Mouse (Mus musculus): ENCODE results near the gene Wdr37. TPM values are rescaled to one million over a fixed set of nuclear protein-coding genes. Genes with fewer than 3 reads are reported as not detected.

The Wdr37 gene
- polyA plus RNA-seq, 1 experiment, result 62.4 TPM

- Histone ChIP-seq H3K27ac (ENCODE audit: insufficient read depth, low read length) (no peak overlapping the region), H3K4me1 (ENCODE audit: control insufficient read depth, insufficient read depth, low read length) (no peaks in the 10 kb centered on the region), H3K27me3 (ENCODE audit: control insufficient read depth, insufficient read depth, low read length) (no peaks in the 10 kb centered on the region), H3K4me3 (replicated peaks; ENCODE audit: insufficient read depth, low read depth, low read length) (no peak overlapping the region)
- WGBS, result 26% methylated on average over 3 of the region's 3 CpGs
- TF ChIP-seq POLR2A (IDR thresholded peaks at IDR 0.05; ENCODE audit: borderline replicate concordance, insufficient read depth, low read length) (no peak), CTCF (IDR thresholded peaks at IDR 0.05; ENCODE audit: borderline replicate concordance, insufficient read depth, low read depth, low read length) (no peak)
- DNase-seq, result no peak
Measured at GRCm38 (mm10) chr13:8838394-8838793, 33.3 kb downstream of the Wdr37 start.

- WGBS, result 96% methylated on average over 5 of the region's 5 CpGs
- H3K4me1 ChIP-seq (ENCODE audit: control insufficient read depth, insufficient read depth, low read length), result no peaks in the 10 kb centered on the region
- no peak for TF ChIP-seq POLR2A (IDR thresholded peaks at IDR 0.05; ENCODE audit: borderline replicate concordance, insufficient read depth, low read length)
- TF ChIP-seq CTCF (IDR thresholded peaks at IDR 0.05; ENCODE audit: borderline replicate concordance, insufficient read depth, low read depth, low read length), result no peak
- H3K27ac ChIP-seq (ENCODE audit: insufficient read depth, low read length), result no peak overlapping the region
- DNase-seq, result no peak
- no peak overlapping the region for H3K4me3 ChIP-seq (replicated peaks; ENCODE audit: insufficient read depth, low read depth, low read length)
- no peaks in the 10 kb centered on the region for H3K27me3 ChIP-seq (ENCODE audit: control insufficient read depth, insufficient read depth, low read length)
Measured at GRCm38 (mm10) chr13:8834573-8834972, 37.1 kb downstream of the Wdr37 start.

- 78% methylated on average over 7 of the region's 7 CpGs for WGBS
- no peak for TF ChIP-seq POLR2A (IDR thresholded peaks at IDR 0.05; ENCODE audit: borderline replicate concordance, insufficient read depth, low read length)
- Histone ChIP-seq H3K27me3 (ENCODE audit: control insufficient read depth, insufficient read depth, low read length) (no peaks in the 10 kb centered on the region), H3K27ac (ENCODE audit: insufficient read depth, low read length) (no peak overlapping the region), H3K4me1 (ENCODE audit: control insufficient read depth, insufficient read depth, low read length) (no peaks in the 10 kb centered on the region), H3K4me3 (replicated peaks; ENCODE audit: insufficient read depth, low read depth, low read length) (no peak overlapping the region)
- DNase-seq, result no peak
Measured at GRCm38 (mm10) chr13:8831546-8832251, 40.0 kb downstream of the Wdr37 start.

- TF ChIP-seq CTCF (IDR thresholded peaks at IDR 0.05; ENCODE audit: borderline replicate concordance, insufficient read depth, low read depth, low read length) (no peak), POLR2A (IDR thresholded peaks at IDR 0.05; ENCODE audit: borderline replicate concordance, insufficient read depth, low read length) (no peak)
- Histone ChIP-seq H3K4me3 (replicated peaks; ENCODE audit: insufficient read depth, low read depth, low read length) (no peak overlapping the region), H3K4me1 (ENCODE audit: control insufficient read depth, insufficient read depth, low read length) (no peaks in the 10 kb centered on the region), H3K27me3 (ENCODE audit: control insufficient read depth, insufficient read depth, low read length) (no peaks in the 10 kb centered on the region), H3K27ac (ENCODE audit: insufficient read depth, low read length) (no peak overlapping the region)
- no peak for DNase-seq
Measured at GRCm38 (mm10) chr13:8830696-8831095, 41.0 kb downstream of the Wdr37 start.

GRCm38 (mm10) chr13:8829784-8830183 lies 41.9 kb downstream of the Wdr37 start:
- 14% methylated on average over 5 of the region's 5 CpGs for WGBS
- no peak overlapping the region for H3K27ac ChIP-seq (ENCODE audit: insufficient read depth, low read length)
- no peak overlapping the region for H3K4me3 ChIP-seq (replicated peaks; ENCODE audit: insufficient read depth, low read depth, low read length)
- TF ChIP-seq CTCF (IDR thresholded peaks at IDR 0.05; ENCODE audit: borderline replicate concordance, insufficient read depth, low read depth, low read length) (no peak), POLR2A (IDR thresholded peaks at IDR 0.05; ENCODE audit: borderline replicate concordance, insufficient read depth, low read length) (no peak)
- DNase-seq, result peak in 1 of 2 experiments; percentile 27
- H3K4me1 ChIP-seq (ENCODE audit: control insufficient read depth, insufficient read depth, low read length), result no peaks in the 10 kb centered on the region
- no peaks in the 10 kb centered on the region for H3K27me3 ChIP-seq (ENCODE audit: control insufficient read depth, insufficient read depth, low read length)

GRCm38 (mm10) chr13:8828946-8829345 lies 42.8 kb downstream of the Wdr37 start:
- WGBS, result 86% methylated on average over 1 of the region's 1 CpGs
- H3K27me3 ChIP-seq (ENCODE audit: control insufficient read depth, insufficient read depth, low read length), result no peaks in the 10 kb centered on the region
- DNase-seq, result no peak
- no peak overlapping the region for H3K4me3 ChIP-seq (replicated peaks; ENCODE audit: insufficient read depth, low read depth, low read length)
- TF ChIP-seq POLR2A (IDR thresholded peaks at IDR 0.05; ENCODE audit: borderline replicate concordance, insufficient read depth, low read length) (no peak), CTCF (IDR thresholded peaks at IDR 0.05; ENCODE audit: borderline replicate concordance, insufficient read depth, low read depth, low read length) (no peak)
- no peaks in the 10 kb centered on the region for H3K4me1 ChIP-seq (ENCODE audit: control insufficient read depth, insufficient read depth, low read length)
- H3K27ac ChIP-seq (ENCODE audit: insufficient read depth, low read length), result no peak overlapping the region; the same call in 1 of the 2 replicates

- Histone ChIP-seq H3K27me3 (ENCODE audit: control insufficient read depth, insufficient read depth, low read length) (no peaks in the 10 kb centered on the region), H3K4me1 (ENCODE audit: control insufficient read depth, insufficient read depth, low read length) (no peaks in the 10 kb centered on the region; the same call in 1 of the 2 replicates), H3K4me3 (replicated peaks; ENCODE audit: insufficient read depth, low read depth, low read length) (no peak overlapping the region), H3K27ac (ENCODE audit: insufficient read depth, low read length) (no peak overlapping the region)
- DNase-seq, result no peak
- WGBS, result 43% methylated on average over 8 of the region's 8 CpGs
- TF ChIP-seq CTCF (IDR thresholded peaks at IDR 0.05; ENCODE audit: borderline replicate concordance, insufficient read depth, low read depth, low read length) (no peak), POLR2A (IDR thresholded peaks at IDR 0.05; ENCODE audit: borderline replicate concordance, insufficient read depth, low read length) (no peak)
Measured at GRCm38 (mm10) chr13:8823546-8823945, 48.2 kb downstream of the Wdr37 start.

- 20% methylated on average over 6 of the region's 6 CpGs for WGBS
- H3K4me1 ChIP-seq (ENCODE audit: control insufficient read depth, insufficient read depth, low read length), result no peaks in the 10 kb centered on the region; the same call in 1 of the 2 replicates
- DNase-seq, result no peak
- H3K4me3 ChIP-seq (replicated peaks; ENCODE audit: insufficient read depth, low read depth, low read length), result no peak overlapping the region
- H3K27ac ChIP-seq (ENCODE audit: insufficient read depth, low read length), result no peak overlapping the region
- TF ChIP-seq POLR2A (IDR thresholded peaks at IDR 0.05; ENCODE audit: borderline replicate concordance, insufficient read depth, low read length), result no peak
- no peak for TF ChIP-seq CTCF (IDR thresholded peaks at IDR 0.05; ENCODE audit: borderline replicate concordance, insufficient read depth, low read depth, low read length)
- H3K27me3 ChIP-seq (ENCODE audit: control insufficient read depth, insufficient read depth, low read length), result no peaks in the 10 kb centered on the region
Measured at GRCm38 (mm10) chr13:8823120-8823519, 48.6 kb downstream of the Wdr37 start.

Measured in cerebellum, adult 2 months (tissue).